Mouse (Mus musculus) layer of hippocampus, adult 2 months (tissue): ENCODE data around the gene Tmppe. TPM values are rescaled to one million over a fixed set of nuclear protein-coding genes. Genes with fewer than 3 reads are reported as not detected.

Source experiments
- DNase-seq, 2 experiments: peaks; one replicate each; pipeline ENCODE4 v3.0.0; 2022; ENCODE audit warnings: low spot score in 2 of 2
- H3K27ac ChIP-seq: fragments of 200-600 bp; 2 replicates; pipeline ENCODE4 v1.8.1; 2022
- H3K4me3 ChIP-seq: fragments of 200-600 bp; 2 replicates; pipeline ENCODE4 v1.8.1; 2022; ENCODE audit warnings: mild to moderate bottlenecking
- CTCF ChIP-seq: fragments of 200-600 bp; conservative IDR thresholded peaks from 2 replicates; pipeline ENCODE4 v1.8.1; 2022; ENCODE audit warnings: antibody characterized with exemption, mild to moderate bottlenecking, moderate library complexity
- total RNA-seq, 2 experiments: library from RNA; stranded (reverse); gene quantifications; 2 replicates each; pipeline ENCODE4 v1.2.3; 2021

Gene Tmppe
- total RNA-seq, 2 experiments from 2014 or later = 10.3 to 10.8 TPM

GRCm38 (mm10) chr9:114410313-114410862 is 9.5 kb downstream of the Tmppe start:
- Histone ChIP-seq H3K4me3 (no peak overlapping the region), H3K27ac (no peak overlapping the region)
- DNase-seq = no peak
- TF ChIP-seq CTCF = no peak

- no peak overlapping the region for H3K27ac ChIP-seq
- H3K4me3 ChIP-seq = no peak overlapping the region
- DNase-seq = no peak
- peak; percentile 14; the same call in 1 of the 2 replicates for TF ChIP-seq CTCF
These were observed 10.4 kb downstream of the Tmppe start for GRCm38 (mm10) chr9:114411295-114411694.

GRCm38 (mm10) chr9:114412406-114412805 is 11.5 kb downstream of the Tmppe start:
- no peak for DNase-seq
- Histone ChIP-seq H3K27ac (no peak overlapping the region), H3K4me3 (no peak overlapping the region)
- no peak for TF ChIP-seq CTCF

DNA sequence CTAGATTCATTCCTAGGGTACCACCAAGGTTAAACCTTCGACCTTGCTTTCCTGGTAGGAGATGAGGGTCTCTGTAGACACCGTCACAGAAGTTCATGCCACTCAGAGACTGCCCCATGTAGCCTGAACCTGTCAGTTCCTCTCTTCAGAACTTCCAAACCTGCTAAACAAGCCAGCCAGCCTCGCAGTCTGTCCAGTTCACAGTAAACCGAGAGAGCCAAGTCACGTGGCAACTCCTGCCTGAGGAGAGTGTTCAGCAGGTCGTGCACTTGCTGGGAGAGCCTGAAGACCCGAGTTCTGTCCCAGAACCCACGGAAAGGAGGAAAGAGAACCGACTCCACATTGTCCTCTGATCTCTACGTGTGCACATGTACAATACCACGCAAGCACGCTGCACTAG is 13.0 kb downstream of the Tmppe start:
- TF ChIP-seq CTCF = no peak
- DNase-seq = no peak
- H3K4me3 ChIP-seq = no peak overlapping the region
- no peak overlapping the region for H3K27ac ChIP-seq

GRCm38 (mm10) chr9:114415701-114416100 is 14.8 kb downstream of the Tmppe start:
- H3K27ac ChIP-seq = no peak overlapping the region
- H3K4me3 ChIP-seq = no peak overlapping the region
- TF ChIP-seq CTCF = peak; percentile 98
- DNase-seq = peak; percentile 39 to 51

DNA sequence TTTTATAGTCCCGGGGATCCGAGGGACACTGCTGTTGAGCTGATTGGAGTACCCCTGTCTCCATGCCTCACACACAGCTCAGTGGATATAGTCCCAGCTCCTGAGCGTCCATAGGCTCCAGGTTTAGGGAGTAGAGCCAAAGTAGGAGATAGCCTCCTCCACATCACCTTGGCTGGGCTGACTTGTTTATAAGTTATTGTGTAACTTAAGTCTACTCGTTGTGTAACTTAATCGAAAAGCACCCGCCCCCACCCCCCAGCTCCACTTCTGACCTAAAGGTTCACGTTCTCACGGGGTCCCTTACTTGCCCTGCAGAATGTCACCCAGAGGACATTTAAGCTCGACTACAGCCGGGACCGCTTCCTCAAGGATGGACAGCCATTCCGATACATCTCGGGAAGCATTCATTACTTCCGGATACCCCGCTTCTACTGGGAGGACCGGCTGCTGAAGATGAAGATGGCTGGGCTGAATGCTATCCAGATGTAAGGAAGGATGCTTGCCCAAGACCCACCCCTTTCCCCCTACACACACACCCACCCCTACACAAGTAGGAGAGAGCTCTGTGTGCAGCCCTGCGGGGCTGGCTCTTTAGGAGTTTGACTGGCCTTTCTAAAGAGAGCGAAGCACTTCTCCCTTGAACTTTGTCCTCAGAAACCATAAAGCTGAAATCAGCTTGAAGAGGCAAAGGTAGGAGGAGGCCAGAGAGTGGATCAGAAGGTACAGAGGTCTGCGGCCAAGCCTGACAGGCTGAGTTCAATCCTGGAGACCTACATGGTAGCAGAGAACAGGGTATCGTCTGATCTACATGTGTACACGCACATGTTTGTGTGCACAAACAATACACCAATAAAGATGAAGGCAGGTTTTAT is 16.0 kb downstream of the Tmppe start:
- H3K4me3 ChIP-seq = no peak overlapping the region
- no peak overlapping the region for H3K27ac ChIP-seq
- no peak for DNase-seq
- TF ChIP-seq CTCF = no peak

- no peak overlapping the region for H3K4me3 ChIP-seq
- peak; percentile 73 for TF ChIP-seq CTCF
- no peak for DNase-seq
These were observed 17.3 kb downstream of the Tmppe start for GRCm38 (mm10) chr9:114418187-114418586.

DNA sequence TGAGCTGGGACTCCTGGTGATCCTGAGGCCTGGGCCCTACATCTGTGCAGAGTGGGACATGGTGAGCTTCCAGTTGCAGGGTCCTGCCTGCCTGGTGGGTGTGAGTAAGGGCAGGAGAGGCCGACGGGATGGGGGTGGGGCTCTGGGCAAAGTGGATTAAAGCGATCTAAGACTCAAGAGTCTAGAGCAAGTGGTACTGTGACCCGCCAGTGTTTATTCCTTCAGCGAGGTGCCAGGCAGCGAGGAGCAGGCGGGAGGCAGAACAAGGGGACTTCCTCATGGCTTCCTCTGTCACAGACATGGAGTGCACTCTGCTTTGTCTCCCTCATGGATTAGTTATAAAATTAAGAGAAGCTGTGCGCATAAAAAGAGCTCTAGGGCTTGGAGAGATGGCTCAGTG is 19.5 kb downstream of the Tmppe start:
- no peak for TF ChIP-seq CTCF
- H3K27ac ChIP-seq = no peak overlapping the region
- no peak overlapping the region for H3K4me3 ChIP-seq
- no peak for DNase-seq

More at GRCm38 (mm10) chr9:114418187-114418586, 17.3 kb downstream of the Tmppe start:
- no peak overlapping the region for H3K27ac ChIP-seq

DNA sequence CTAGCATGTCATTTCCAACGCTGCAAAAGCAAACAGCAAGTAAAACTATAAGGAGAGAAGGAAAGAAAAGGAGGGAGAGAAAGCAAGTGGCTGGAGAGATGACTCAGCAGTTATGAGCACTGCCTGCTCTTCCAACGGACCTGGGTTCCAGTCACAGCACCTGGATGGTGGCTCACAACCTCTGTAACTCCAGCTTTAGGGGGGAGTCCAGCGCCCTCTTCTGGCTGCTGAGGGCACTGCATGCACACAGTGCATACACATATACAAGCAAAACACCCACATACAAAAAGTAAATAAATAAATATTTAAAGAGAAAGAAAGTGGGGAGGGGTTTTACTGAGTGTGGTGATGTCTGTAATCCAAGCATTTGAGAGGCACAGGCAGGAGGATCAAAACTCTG is 20.1 kb downstream of the Tmppe start:
- TF ChIP-seq CTCF = peak; percentile 53
- Histone ChIP-seq H3K27ac (no peak overlapping the region), H3K4me3 (no peak overlapping the region)
- DNase-seq = no peak

GRCm38 (mm10) chr9:114421797-114422196 is 20.9 kb downstream of the Tmppe start:
- TF ChIP-seq CTCF = no peak
- Histone ChIP-seq H3K4me3 (no peak overlapping the region), H3K27ac (no peak overlapping the region)
- no peak for DNase-seq

DNA sequence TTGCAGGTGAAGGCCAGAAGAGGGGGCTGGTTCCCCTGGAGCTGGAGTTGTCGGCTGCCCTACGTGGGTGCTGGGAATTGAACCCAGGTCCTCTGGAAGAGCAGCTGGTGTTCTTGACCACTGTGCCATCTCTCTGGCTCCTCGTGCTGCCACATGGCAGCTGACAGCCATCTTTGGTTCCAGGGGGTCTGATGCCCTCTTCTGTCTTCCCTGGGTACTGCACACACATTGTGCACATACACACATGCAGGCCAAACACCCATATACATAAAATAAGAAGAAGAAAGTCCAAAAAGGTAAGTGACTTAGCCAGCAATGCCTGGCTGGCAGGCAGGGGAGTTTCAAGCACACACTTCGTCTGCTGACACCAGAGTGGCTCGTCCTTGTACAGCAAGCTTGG is 24.7 kb downstream of the Tmppe start:
- Histone ChIP-seq H3K27ac (no peak overlapping the region), H3K4me3 (no peak overlapping the region)
- TF ChIP-seq CTCF = peak; percentile 30; the same call in 1 of the 2 replicates
- no peak for DNase-seq

- no peak overlapping the region for H3K27ac ChIP-seq
- no peak for DNase-seq
- H3K4me3 ChIP-seq = no peak overlapping the region
- no peak for TF ChIP-seq CTCF
These were observed 25.3 kb downstream of the Tmppe start for GRCm38 (mm10) chr9:114426201-114426600.

GRCm38 (mm10) chr9:114427425-114427824 is 26.5 kb downstream of the Tmppe start:
- Histone ChIP-seq H3K27ac (no peak overlapping the region), H3K4me3 (no peak overlapping the region)
- no peak for DNase-seq
- no peak for TF ChIP-seq CTCF
